Mouse (Mus musculus) 3134 (cell line): ENCODE results near the gene Actl6b.
"Not testable (repeated sequence)": the region's sequence is repeated elsewhere in the genome, so short reads cannot be mapped to it uniquely, and the experiment has no call there.

Experiments
- DNase-seq: peaks from one replicate; pipeline ENCODE4 v3.0.0-alpha.2; 2011; ENCODE audit warnings: low spot score; ENCODE audit not compliant: insufficient read length; ENCODE audit errors: extremely low read depth

The Actl6b gene

GRCm38 (mm10) chr5:137600281-137600618, 46.9 kb downstream of the Actl6b start:
- no peak for DNase-seq

DNA sequence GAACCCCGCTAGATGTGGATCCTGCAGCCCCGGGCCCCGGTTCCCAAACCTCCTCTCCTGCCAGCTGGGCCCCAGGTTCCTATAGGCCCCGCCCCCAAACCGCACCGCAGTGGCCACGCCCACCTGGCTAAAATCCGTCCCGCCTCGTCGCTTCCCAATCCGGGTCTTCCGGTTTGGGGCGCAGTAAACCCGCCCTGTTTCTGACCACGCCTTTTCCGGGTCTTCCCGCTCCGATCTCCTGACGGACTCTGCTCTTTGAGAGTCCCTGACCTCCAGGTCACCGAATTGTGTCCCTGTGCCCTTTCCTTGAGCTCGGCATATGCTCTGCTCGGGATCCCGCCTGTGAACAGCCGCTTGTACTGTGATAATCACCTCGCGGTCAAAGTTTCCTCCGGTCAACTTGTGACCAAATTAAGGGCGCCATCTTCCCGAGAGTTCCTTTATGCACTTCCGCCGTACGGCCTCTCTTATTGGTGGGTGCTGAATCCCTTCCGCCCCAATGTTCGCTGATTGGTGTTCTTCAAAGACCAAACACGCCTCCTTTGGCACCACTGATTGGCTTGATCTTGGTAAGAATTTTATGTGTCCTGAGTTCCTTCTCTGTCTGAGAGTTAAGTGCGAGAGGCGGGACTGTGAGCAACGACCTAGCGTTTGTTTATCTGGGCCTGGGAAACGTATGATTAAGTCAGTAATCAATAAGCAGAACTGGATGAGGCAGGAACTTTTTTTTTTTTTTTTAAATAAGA, 47.5 kb downstream of the Actl6b start, which contains the start of gene Mospd3:
Gene Mospd3, minus strand, starts transcription at position 440 of the 746 bp plus-strand sequence.
- peak; percentile 96 for DNase-seq

DNA sequence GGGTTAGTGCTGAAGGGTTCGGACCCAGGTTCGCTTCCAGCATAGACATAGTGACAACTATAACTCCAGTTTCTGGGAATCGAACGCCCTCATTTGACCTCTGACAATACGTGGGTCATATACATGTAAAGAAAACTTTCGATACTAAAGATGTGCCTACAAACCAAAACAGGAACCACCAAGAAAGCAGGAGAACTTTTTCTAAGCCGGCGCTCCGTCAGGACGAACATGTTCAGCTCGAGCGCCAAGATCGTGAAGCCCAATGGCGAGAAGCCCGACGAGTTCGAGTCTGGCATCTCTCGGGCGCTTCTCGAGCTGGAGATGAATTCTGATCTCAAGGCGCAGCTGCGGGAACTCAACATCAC, 48.0 kb downstream of the Actl6b start:
- DNase-seq: no peak

DNA sequence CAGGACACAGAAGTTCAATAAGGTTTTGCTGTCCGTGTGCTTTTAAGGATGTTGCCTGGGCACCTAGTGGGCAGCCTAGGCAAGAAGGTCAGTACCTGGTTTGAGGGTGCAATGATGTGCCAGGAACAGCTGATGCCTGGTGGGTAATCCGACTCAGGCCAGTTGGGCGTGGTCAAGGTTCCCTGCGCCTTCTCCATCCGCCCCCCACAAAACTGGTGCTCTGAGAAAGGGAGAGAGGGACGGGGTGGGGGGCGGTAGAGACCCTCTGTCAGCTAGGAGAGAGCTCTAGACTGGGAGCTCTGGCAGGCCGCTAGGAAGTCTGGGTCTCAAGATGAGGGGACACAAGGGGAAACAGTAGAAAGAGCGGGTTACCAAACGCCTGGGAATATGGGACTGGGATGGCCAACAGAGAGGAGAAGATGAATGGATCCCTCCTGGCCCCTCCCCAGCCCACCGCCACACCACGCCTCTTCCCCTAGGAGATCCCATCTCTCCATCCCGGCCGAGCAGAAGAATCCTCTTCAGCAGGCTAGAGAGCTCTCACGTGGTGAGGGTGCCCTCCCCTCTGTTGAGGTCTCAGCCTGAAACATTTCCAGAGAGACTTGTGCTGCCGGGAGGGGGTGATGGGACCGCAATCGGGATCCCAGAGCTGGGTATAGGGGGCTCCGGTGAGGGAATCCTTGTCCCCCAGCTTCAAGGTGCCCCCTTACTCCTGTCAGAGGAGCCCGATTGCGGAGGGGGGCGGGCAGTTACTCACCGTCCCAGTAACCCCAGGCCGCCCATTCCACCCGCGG, 54.7 kb downstream of the Actl6b start:
- DNase-seq: no peak

- DNase-seq: no peak
Measured at GRCm38 (mm10) chr5:137608654-137609190, 55.4 kb downstream of the Actl6b start.

DNA sequence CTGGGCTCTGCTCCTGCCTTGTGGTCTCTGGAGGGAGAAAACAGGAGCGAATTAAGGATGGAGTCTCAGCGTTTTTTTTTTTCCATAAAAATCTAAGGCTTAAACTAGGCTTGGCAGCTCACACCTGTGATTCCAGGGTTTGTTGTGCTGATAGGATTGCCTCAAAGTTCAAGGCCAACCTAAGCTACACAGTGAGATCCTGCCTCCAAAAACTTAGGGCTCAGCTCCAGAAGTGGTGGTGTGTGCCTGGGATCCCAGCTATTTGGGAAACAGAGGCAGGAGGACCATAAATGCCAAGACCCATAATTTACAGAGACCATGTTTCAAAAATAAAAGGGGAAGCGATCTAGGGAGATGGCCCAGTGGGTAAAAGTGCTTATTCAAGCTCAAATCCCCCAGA, 56.0 kb downstream of the Actl6b start:
- no peak for DNase-seq

DNA sequence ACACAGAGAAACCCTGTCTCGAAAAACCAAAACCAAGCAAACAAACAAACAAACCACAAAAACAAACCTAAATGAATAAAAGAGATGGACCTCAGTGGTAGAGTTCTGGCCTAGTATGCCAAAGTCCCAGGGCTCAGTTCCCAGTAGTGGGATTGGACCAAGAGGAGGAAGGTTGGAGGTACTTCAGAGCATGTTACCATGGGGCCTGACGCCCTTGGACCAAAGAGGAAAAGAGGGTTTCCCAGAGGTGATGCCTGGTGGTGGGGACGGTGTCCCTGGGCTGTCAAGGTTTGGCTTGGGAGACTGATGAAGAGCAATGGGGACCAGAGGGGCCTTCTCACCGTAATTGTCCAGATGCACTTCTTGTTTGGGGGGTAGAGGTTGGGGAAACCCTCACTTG, 56.7 kb downstream of the Actl6b start:
- DNase-seq: no peak

DNA sequence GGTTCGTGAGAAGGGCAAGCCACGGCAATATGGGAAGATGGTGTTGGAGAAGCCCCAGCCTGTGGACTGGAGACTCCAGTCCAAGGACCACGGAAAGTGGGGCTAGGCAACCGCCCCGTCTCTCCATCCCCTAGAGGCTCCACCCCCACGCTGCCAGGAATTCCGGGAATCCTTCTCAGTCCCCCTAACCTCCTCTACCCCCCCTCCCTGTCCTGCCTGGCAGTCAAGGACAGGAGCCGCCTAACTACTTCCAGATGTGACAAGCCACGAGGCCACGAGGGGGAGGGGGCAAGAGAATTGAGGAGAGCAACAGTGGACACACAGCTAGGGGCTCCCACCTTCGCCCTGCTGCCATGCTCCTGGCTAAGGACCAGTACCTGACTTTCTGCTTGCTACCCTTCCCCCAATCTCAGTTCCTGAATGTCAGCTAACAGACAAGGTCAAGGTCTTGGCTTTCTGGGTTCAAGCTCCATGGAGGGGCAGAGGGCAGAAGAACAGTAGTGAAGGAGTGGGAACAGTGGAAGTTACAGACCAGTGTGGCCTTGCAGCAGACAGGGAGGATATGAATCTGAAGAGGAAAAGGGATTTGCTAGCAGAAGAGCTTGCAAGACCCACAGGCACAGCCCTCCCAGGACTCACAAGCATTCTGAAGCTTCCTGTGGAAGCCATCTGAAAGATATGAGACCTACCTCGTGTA, 57.4 kb downstream of the Actl6b start:
- DNase-seq: peak; percentile 85

DNA sequence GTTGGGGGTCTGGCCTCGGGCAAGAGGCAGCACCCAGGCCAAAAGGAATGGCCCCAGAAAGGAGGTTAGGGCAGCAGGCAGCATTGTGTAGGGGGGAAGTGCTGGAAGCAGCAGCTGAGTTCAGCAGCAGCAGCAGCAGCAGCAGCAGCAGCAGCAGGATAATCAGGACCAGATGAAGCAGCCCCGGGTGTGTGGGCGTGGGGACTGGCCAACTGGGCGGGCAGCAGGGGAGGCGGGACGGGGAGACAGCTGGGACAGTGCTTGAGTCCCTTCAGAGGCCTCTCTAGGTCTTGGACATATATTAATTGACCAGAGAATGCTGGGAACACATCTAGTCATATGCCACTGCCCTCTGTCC, 57.9 kb downstream of the Actl6b start:
- peak; percentile 95 for DNase-seq

GRCm38 (mm10) chr5:137613076-137613475, 59.8 kb downstream of the Actl6b start:
- peak; percentile 49 for DNase-seq

DNA sequence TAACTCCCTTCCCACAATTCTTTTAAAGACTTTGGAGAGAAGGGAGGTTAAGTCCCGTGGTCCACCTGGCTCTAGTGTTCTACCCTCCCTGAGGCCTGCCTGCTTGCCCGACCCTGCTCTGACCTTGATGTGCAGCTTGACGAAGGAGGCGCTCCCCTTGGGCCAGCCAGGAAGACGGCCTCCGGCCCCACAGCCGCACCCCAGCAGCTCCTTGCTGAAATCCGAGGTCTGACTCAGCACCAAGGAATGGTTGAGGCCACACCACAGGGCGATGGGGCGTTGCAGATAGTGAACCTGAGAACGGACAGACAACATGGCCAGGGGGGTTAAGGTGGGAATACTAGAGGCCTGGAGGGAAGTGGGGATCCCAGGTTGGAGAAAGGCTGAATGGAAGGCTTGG, 60.2 kb downstream of the Actl6b start, which contains the start of gene Pcolce:
Gene Pcolce, minus strand, starts transcription at position 235 of the 400 bp plus-strand sequence.
- peak; percentile 88 for DNase-seq

DNA sequence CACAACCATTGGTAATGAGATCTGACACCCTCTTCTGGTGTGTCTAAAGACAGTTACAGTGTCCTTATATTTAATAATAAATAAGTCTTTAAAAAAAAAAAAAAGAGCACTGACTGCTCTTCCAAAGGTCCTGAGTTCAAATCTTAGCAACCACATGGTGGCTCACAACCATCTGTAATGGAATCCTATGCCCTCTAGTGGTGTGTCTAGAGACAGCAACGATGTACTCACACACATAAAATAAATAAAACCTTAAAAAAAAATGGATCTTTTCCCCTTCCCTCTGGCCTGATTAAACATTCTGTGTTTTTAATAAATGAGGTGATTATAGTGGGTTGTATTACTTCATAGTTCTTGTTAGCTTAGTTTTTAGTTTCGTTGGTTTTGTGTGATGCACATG, 61.6 kb downstream of the Actl6b start:
- not testable (repeated sequence) for DNase-seq

GRCm38 (mm10) chr5:137615347-137615746, 62.0 kb downstream of the Actl6b start:
- no peak for DNase-seq
